Mouse (Mus musculus): ENCODE results near the gene Chst11. TPM values are rescaled to one million over a fixed set of nuclear protein-coding genes. Genes with fewer than 3 reads are reported as not detected.

Chst11 gene
- total RNA-seq, 2 experiments from 2014 or later: 20.0 to 20.4 TPM

GRCm38 (mm10) chr10:82989418-82990025, 4.2 kb downstream of the Chst11 start:
- no peak for ATAC-seq (replicated peaks; ENCODE audit: poor library complexity)

GRCm38 (mm10) chr10:82990918-82991317, 5.6 kb downstream of the Chst11 start:
- 0 out of 2 replicates have a peak, but pooled peaks have one; percentile 2 for ATAC-seq (replicated peaks; ENCODE audit: poor library complexity)

- peak; percentile 50 for ATAC-seq (replicated peaks; ENCODE audit: poor library complexity)
These were observed 6.6 kb downstream of the Chst11 start for GRCm38 (mm10) chr10:82991756-82992519.

GRCm38 (mm10) chr10:82994284-82994683, 9.0 kb downstream of the Chst11 start:
- ATAC-seq (replicated peaks; ENCODE audit: poor library complexity): peak; percentile 37

- ATAC-seq (replicated peaks; ENCODE audit: poor library complexity): peak; percentile 59
These were observed 12.2 kb downstream of the Chst11 start for GRCm38 (mm10) chr10:82997460-82997859.

GRCm38 (mm10) chr10:83000169-83000568, 14.9 kb downstream of the Chst11 start:
- no peak for ATAC-seq (replicated peaks; ENCODE audit: poor library complexity)

GRCm38 (mm10) chr10:83000721-83001120, 15.4 kb downstream of the Chst11 start:
- ATAC-seq (replicated peaks; ENCODE audit: poor library complexity): no peak

- no peak for ATAC-seq (replicated peaks; ENCODE audit: poor library complexity)
These were observed 18.6 kb downstream of the Chst11 start for GRCm38 (mm10) chr10:83003899-83004298.

- peak; percentile 43 for ATAC-seq (replicated peaks; ENCODE audit: poor library complexity)
These were observed 19.1 kb downstream of the Chst11 start for GRCm38 (mm10) chr10:83004389-83004788.

GRCm38 (mm10) chr10:83005003-83005402, 19.7 kb downstream of the Chst11 start:
- peak; percentile 48 for ATAC-seq (replicated peaks; ENCODE audit: poor library complexity)

- peak; percentile 16 for ATAC-seq (replicated peaks; ENCODE audit: poor library complexity)
These were observed 21.0 kb downstream of the Chst11 start for GRCm38 (mm10) chr10:83006258-83006657.

GRCm38 (mm10) chr10:83013984-83014383, 28.7 kb downstream of the Chst11 start:
- peak; percentile 34 for ATAC-seq (replicated peaks; ENCODE audit: poor library complexity)

GRCm38 (mm10) chr10:83015919-83016318, 30.6 kb downstream of the Chst11 start:
- no peak for ATAC-seq (replicated peaks; ENCODE audit: poor library complexity)

GRCm38 (mm10) chr10:83016779-83017178, 31.5 kb downstream of the Chst11 start:
- ATAC-seq (replicated peaks; ENCODE audit: poor library complexity): peak; percentile 24

- ATAC-seq (replicated peaks; ENCODE audit: poor library complexity): peak; percentile 29
These were observed 32.6 kb downstream of the Chst11 start for GRCm38 (mm10) chr10:83017760-83018498.

GRCm38 (mm10) chr10:83018521-83018920, 33.2 kb downstream of the Chst11 start:
- peak; percentile 24; the same call in 1 of the 2 replicates for ATAC-seq (replicated peaks; ENCODE audit: poor library complexity)

GRCm38 (mm10) chr10:83019497-83020270, 34.4 kb downstream of the Chst11 start:
- peak; percentile 78 for ATAC-seq (replicated peaks; ENCODE audit: poor library complexity)

- no peak for ATAC-seq (replicated peaks; ENCODE audit: poor library complexity)
These were observed 37.3 kb downstream of the Chst11 start for GRCm38 (mm10) chr10:83022616-83023015.

GRCm38 (mm10) chr10:83026174-83026573, 40.9 kb downstream of the Chst11 start:
- ATAC-seq (replicated peaks; ENCODE audit: poor library complexity): no peak

- ATAC-seq (replicated peaks; ENCODE audit: poor library complexity): peak; percentile 32; the same call in 1 of the 2 replicates
These were observed 42.4 kb downstream of the Chst11 start for GRCm38 (mm10) chr10:83027673-83028072.
